Mouse (Mus musculus) kidney, embryonic 14.5 days (tissue): ENCODE measurements around the gene Vrk3. TPM values are rescaled to one million over a fixed set of nuclear protein-coding genes. Genes with fewer than 3 reads are reported as not detected.
"Not testable (repeated sequence)": the region's sequence is repeated elsewhere in the genome, so short reads cannot be mapped to it uniquely, and the experiment has no call there.

ENCODE experiments used
- ATAC-seq: fragments of 200-750 bp; cut with Nextera tagmentation; 2 replicates; pipeline ENCODE4 v1.8.0; 2017; ENCODE audit warnings: moderate number of reproducible peaks, mild to moderate bottlenecking, moderate TSS enrichment, moderate library complexity; ENCODE audit not compliant: low FRiP score, low TSS enrichment
- H3K27ac ChIP-seq: fragments of 300-500 bp; sonication (generic); 2 replicates; pipeline ENCODE4 v1.5.1; 2014; ENCODE audit warnings: low read depth, mild to moderate bottlenecking, low read length, moderate library complexity, mixed read lengths
- H3K27me3 ChIP-seq: fragments of 300-500 bp; sonication (generic); 2 replicates; pipeline ENCODE4 v1.6.1; 2014; ENCODE audit warnings: mild to moderate bottlenecking, low read length; ENCODE audit not compliant: control insufficient read depth, insufficient read depth
- H3K36me3 ChIP-seq: fragments of 300-500 bp; sonication (generic); 2 replicates; pipeline ENCODE4 v1.6.1; 2014; ENCODE audit warnings: low read length, mixed read lengths; ENCODE audit not compliant: control insufficient read depth, insufficient read depth
- H3K4me1 ChIP-seq: fragments of 300-500 bp; sonication (generic); 2 replicates; pipeline ENCODE4 v1.6.1; 2014; ENCODE audit warnings: low read length, mixed read lengths; ENCODE audit not compliant: control insufficient read depth, insufficient read depth
- H3K4me2 ChIP-seq: fragments of 300-500 bp; sonication (generic); replicated peaks from 2 replicates; pipeline ENCODE4 v1.6.1; 2014; ENCODE audit warnings: low read depth, mild to moderate bottlenecking, low read length
- H3K4me3 ChIP-seq: fragments of 300-500 bp; sonication (generic); 2 replicates; pipeline ENCODE4 v1.5.1; 2014; ENCODE audit warnings: mild to moderate bottlenecking, low read length
- H3K9ac ChIP-seq: fragments of 300-500 bp; sonication (generic); 2 replicates; pipeline ENCODE4 v1.6.1; 2014; ENCODE audit warnings: low read depth, mild to moderate bottlenecking, low read length, moderate library complexity
- H3K9me3 ChIP-seq: fragments of 300-500 bp; sonication (generic); 2 replicates; pipeline ENCODE4 v1.6.1; 2016; ENCODE audit warnings: low read length; ENCODE audit not compliant: control insufficient read depth
- WGBS: fragments of 180-500 bp; shearing (Covaris S2); extraction: QIAGEN DNeasy Blood & Tissue Kit; methylation state at CpG from one replicate; pipeline ENCODE4 v1.1.7; 2014; 5-methylcytosine and 5-hydroxymethylcytosine counted together
- polyA plus RNA-seq: library from polyadenylated mRNA; unstranded; fragments of >200 nt; fragmentation: Nextera tagmentation; extraction: Ambion mirVana; gene quantifications from 2 replicates; pipeline ENCODE4 v1.2.1, GENCODE M21; 2014

The Vrk3 gene
- polyA plus RNA-seq: 35.2 and 43.4 TPM in 2 replicates

GRCm38 (mm10) chr7:44748101-44749044, at the start of gene Vrk3:
Vrk3 (plus strand) TSS chr7:44748413.
- peak within 1 kb of the TSS; percentile 52 for H3K4me3 ChIP-seq

DNA sequence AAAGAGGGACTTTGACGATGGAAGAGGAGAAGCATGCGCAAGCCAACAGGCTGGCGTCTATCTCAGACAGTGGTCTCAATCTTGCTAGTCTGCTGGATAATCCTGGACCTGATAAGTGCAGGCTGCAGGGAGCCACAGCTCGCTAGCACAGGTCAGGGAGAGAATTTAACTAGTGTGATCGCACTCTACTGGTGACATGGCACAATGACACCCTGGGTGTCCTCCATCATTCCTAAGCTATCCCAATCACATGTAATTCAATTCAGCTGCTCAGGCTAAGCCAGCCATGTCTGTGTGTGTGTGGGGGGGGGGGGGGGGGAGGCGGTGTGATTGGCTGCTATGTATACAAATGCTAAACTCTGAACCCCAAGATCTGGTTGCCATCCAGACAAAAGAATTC, 46.3 kb upstream of the Vrk3 start:
- no peaks in the 10 kb centered on the region for H3K36me3 ChIP-seq
- no peak overlapping the region for H3K27ac ChIP-seq
- no peaks in the 10 kb centered on the region for H3K27me3 ChIP-seq
- no peak overlapping the region for H3K4me2 ChIP-seq
- H3K4me1 ChIP-seq: 0 out of 2 replicates have a peak, but pooled peaks cover 3% of the 10 kb centered on the region
- H3K4me3 ChIP-seq: no peak overlapping the region
- no peak for ATAC-seq
- WGBS: 6% methylated on average over 6 of the region's 6 CpGs
- H3K9me3 ChIP-seq: no peaks in the 10 kb centered on the region
- no peak overlapping the region for H3K9ac ChIP-seq

More at GRCm38 (mm10) chr7:44748101-44749044, at the start of gene Vrk3:
- peak; percentile 97 for ATAC-seq
- peak within 1 kb of the TSS; percentile 79 for H3K27ac ChIP-seq
- peaks cover 15% of the 10 kb centered on the region for H3K36me3 ChIP-seq
- H3K9me3 ChIP-seq: no peaks in the 10 kb centered on the region
- H3K4me1 ChIP-seq: peaks cover 9% of the 10 kb centered on the region
- under 1% methylated on average over 44 of the region's 44 CpGs for WGBS
- H3K4me2 ChIP-seq: peak within 1 kb of the TSS; percentile 59
- no peaks in the 10 kb centered on the region for H3K27me3 ChIP-seq
- H3K9ac ChIP-seq: peak within 1 kb of the TSS; percentile 61; the same call in 1 of the 2 replicates

DNA sequence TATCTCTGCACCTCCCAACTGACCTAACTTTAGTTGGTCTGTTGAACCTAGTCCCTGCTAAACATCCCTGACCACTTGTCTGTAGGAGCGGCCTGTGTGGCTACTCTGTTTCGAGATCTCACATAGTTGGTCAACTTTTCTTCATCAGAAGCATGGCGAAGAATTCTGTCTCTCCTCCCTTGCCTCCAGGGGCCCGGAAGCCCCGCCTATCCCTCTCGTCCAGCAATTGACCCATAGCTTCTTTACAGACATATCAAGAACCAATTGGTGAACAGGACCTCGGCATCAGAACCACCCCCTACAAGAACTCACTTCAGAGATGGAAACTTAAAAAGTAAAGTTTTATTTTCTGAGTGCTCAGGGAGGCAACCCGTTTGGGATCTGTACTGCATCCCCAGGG, 45.2 kb upstream of the Vrk3 start:
- Histone ChIP-seq H3K4me1 (no peaks in the 10 kb centered on the region), H3K4me3 (no peak overlapping the region), H3K27ac (no peak overlapping the region), H3K9ac (no peak overlapping the region), H3K36me3 (no peaks in the 10 kb centered on the region), H3K9me3 (no peaks in the 10 kb centered on the region), H3K4me2 (no peak overlapping the region), H3K27me3 (no peaks in the 10 kb centered on the region)
- ATAC-seq: no peak
- WGBS: 79% methylated on average over 8 of the region's 8 CpGs

DNA sequence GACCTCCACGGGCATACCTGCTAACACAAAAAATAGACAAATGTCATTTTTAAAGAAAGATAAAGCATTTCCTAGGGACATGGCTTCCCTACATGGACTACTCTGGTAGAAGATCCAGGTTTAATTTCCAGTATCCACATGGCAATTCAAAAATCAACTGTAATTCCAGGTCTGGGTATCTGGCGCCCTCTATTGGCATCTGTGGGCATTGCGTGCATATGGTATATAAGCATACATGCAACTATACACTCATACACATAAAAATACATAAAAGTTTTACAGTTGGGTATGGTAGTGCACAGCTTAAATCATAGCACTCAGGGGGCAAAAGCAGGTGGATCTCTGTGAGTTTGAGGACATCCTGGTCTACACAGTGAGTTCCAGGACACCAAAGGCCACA, 43.9 kb upstream of the Vrk3 start:
- Histone ChIP-seq H3K4me1 (no peaks in the 10 kb centered on the region), H3K4me2 (no peak overlapping the region), H3K4me3 (no peak overlapping the region), H3K36me3 (no peaks in the 10 kb centered on the region), H3K27me3 (no peaks in the 10 kb centered on the region), H3K27ac (no peak overlapping the region), H3K9me3 (no peaks in the 10 kb centered on the region), H3K9ac (no peak overlapping the region)
- 58% methylated on average over 3 of the region's 3 CpGs for WGBS
- ATAC-seq: no peak

- ATAC-seq: no peak
- Histone ChIP-seq H3K9me3 (0 out of 2 replicates have a peak, but pooled peaks cover 2% of the 10 kb centered on the region), H3K27ac (no peak overlapping the region), H3K9ac (no peak overlapping the region), H3K36me3 (no peaks in the 10 kb centered on the region), H3K4me3 (no peak overlapping the region), H3K4me1 (no peaks in the 10 kb centered on the region), H3K27me3 (no peaks in the 10 kb centered on the region), H3K4me2 (no peak overlapping the region)
- 95% methylated on average over 4 of the region's 4 CpGs for WGBS
These were observed 43.1 kb upstream of the Vrk3 start for GRCm38 (mm10) chr7:44705086-44705485.

GRCm38 (mm10) chr7:44706322-44706721, 41.9 kb upstream of the Vrk3 start:
- H3K4me3 ChIP-seq: no peak overlapping the region
- H3K4me2 ChIP-seq: no peak overlapping the region
- H3K4me1 ChIP-seq: no peaks in the 10 kb centered on the region
- no peak overlapping the region for H3K27ac ChIP-seq
- H3K9me3 ChIP-seq: 0 out of 2 replicates have a peak, but pooled peaks cover 2% of the 10 kb centered on the region
- no peaks in the 10 kb centered on the region for H3K36me3 ChIP-seq
- H3K27me3 ChIP-seq: no peaks in the 10 kb centered on the region
- no peak for ATAC-seq
- no peak overlapping the region for H3K9ac ChIP-seq

GRCm38 (mm10) chr7:44707169-44707675, 41.0 kb upstream of the Vrk3 start:
- no peaks in the 10 kb centered on the region for H3K4me1 ChIP-seq

DNA sequence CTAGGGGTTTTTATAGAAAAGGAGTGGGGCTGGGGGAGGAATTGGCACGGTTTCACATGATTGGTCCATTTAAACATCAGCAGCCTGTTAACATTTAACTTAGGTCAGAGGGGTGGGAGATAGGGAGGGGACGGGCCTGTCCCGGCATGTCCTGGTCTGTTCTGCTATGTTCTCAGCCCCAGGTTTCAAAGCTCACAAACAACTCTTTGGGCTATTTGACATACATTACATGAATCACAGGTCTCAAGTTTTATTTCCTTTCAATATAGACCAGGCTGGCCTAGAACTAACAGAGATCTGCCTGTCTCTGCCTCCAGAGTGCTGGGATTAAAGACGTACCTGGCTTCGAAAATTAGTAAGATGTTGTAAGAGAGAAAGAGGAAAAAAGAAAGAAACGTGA, 40.1 kb upstream of the Vrk3 start:
- not testable (repeated sequence) for H3K27ac ChIP-seq, H3K9me3 ChIP-seq, H3K4me1 ChIP-seq, H3K36me3 ChIP-seq, ATAC-seq, H3K4me2 ChIP-seq, H3K4me3 ChIP-seq, H3K9ac ChIP-seq, H3K27me3 ChIP-seq
- WGBS: 83% methylated on average over 6 of the region's 6 CpGs

More at GRCm38 (mm10) chr7:44707169-44707675, 41.0 kb upstream of the Vrk3 start:
- ATAC-seq: no peak
- H3K27me3 ChIP-seq: no peaks in the 10 kb centered on the region
- H3K36me3 ChIP-seq: no peaks in the 10 kb centered on the region
- 0 out of 2 replicates have a peak, but pooled peaks cover 2% of the 10 kb centered on the region for H3K9me3 ChIP-seq
- 92% methylated on average over 5 of the region's 5 CpGs for WGBS
- no peak overlapping the region for H3K4me2 ChIP-seq
- H3K27ac ChIP-seq: no peak overlapping the region
- H3K9ac ChIP-seq: no peak overlapping the region
- no peak overlapping the region for H3K4me3 ChIP-seq

GRCm38 (mm10) chr7:44708574-44708973, 39.6 kb upstream of the Vrk3 start, which contains the start of gene Izumo2:
Izumo2 (plus strand) TSS chr7:44708742.
- H3K4me2 ChIP-seq: no peak within 1 kb of the TSS
- no peak for ATAC-seq
- H3K9me3 ChIP-seq: 0 out of 2 replicates have a peak, but pooled peaks cover 2% of the 10 kb centered on the region
- H3K4me1 ChIP-seq: no peaks in the 10 kb centered on the region
- H3K27ac ChIP-seq: no peak within 1 kb of the TSS
- no peak within 1 kb of the TSS for H3K9ac ChIP-seq
- H3K27me3 ChIP-seq: no peaks in the 10 kb centered on the region
- 76% methylated on average over 14 of the region's 14 CpGs for WGBS
- H3K36me3 ChIP-seq: no peaks in the 10 kb centered on the region
- H3K4me3 ChIP-seq: no peak within 1 kb of the TSS
